Mouse (Mus musculus): Measurements from ENCODE around the gene Fnbp1.

- TF ChIP-seq CTCF (conservative IDR thresholded peaks at IDR 0.05; ENCODE audit: low read length) (no peak), POU5F1 (IDR thresholded peaks at IDR 0.05; ENCODE audit: borderline replicate concordance, low read length) (no peak)
Observed at GRCm38 (mm10) chr2:31172001-31172400, 30.2 kb upstream of the Fnbp1 start.

Data from E14TG2a.4 (cell line).